Mouse (Mus musculus) intestine, embryonic 16.5 days (tissue): Measurements from ENCODE around the gene Oprl1. TPM values are rescaled to one million over a fixed set of nuclear protein-coding genes. Genes with fewer than 3 reads are reported as not detected.

Experiments
- ATAC-seq: fragments of 200-750 bp; cut with Nextera tagmentation; 2 replicates; pipeline ENCODE4 v1.8.0; 2017; ENCODE audit warnings: moderate TSS enrichment, moderate library complexity
- H3K27ac ChIP-seq: fragments of 300-500 bp; sonication (generic); 2 replicates; pipeline ENCODE4 v1.5.1; 2014; ENCODE audit warnings: mild to moderate bottlenecking, low read length
- H3K27me3 ChIP-seq: fragments of 300-500 bp; sonication (generic); replicated peaks from 2 replicates; pipeline ENCODE4 v1.6.1; 2014; ENCODE audit warnings: low read length, control low read depth, mixed read lengths; ENCODE audit not compliant: control insufficient read depth, insufficient read depth
- H3K36me3 ChIP-seq: fragments of 300-500 bp; sonication (generic); 2 replicates; pipeline ENCODE4 v1.6.1; 2014; ENCODE audit warnings: low read length, control low read depth; ENCODE audit not compliant: control insufficient read depth, insufficient read depth
- H3K4me1 ChIP-seq: fragments of 300-500 bp; sonication (generic); 2 replicates; pipeline ENCODE4 v1.6.1; 2014; ENCODE audit warnings: low read length, control low read depth, mixed read lengths; ENCODE audit not compliant: control insufficient read depth, insufficient read depth
- H3K4me2 ChIP-seq: fragments of 300-500 bp; sonication (generic); 2 replicates; pipeline ENCODE4 v1.6.1; 2014; ENCODE audit warnings: low read depth, low read length, control low read depth
- H3K4me3 ChIP-seq: fragments of 300-500 bp; sonication (generic); 2 replicates; pipeline ENCODE4 v1.5.1; 2014; ENCODE audit warnings: mild to moderate bottlenecking, low read length
- H3K9ac ChIP-seq: fragments of 300-500 bp; sonication (generic); 2 replicates; pipeline ENCODE4 v1.6.1; 2014; ENCODE audit warnings: low read depth, low read length
- H3K9me3 ChIP-seq: fragments of 300-500 bp; sonication (generic); 2 replicates; pipeline ENCODE4 v1.6.1; 2016; ENCODE audit warnings: low read length, control low read depth; ENCODE audit not compliant: control insufficient read depth
- WGBS: fragments of 180-500 bp; shearing (Covaris S2); extraction: QIAGEN DNeasy Blood & Tissue Kit; methylation state at CpG from one replicate; pipeline ENCODE4 v1.1.7; 2014; 5-methylcytosine and 5-hydroxymethylcytosine counted together
- polyA plus RNA-seq: library from polyadenylated mRNA; unstranded; fragments of >200 nt; fragmentation: Nextera tagmentation; extraction: Ambion mirVana; gene quantifications from 2 replicates; pipeline ENCODE4 v1.2.1, GENCODE M21; 2015

Gene Oprl1
- polyA plus RNA-seq, 1 experiment from 2014 or later, result 1.7 TPM

DNA sequence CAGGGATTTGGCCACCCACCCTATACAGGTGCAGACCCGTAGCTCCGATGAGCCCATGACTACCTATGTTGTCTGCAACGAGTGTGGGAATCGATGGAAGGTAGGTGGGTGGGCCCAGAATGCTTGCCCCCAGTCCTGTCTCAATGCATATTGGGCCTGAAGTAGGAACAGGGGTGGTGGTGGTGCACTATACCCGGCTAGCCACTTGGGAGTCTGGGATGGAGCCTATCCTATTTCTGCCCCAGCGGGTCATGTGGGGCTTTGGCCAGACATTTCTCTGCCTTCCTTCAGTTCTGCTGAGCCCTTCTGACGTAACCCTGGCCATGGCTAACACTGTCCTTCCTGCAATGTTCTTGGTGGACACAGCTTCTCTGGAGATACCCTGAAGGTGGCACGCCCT lies 27.2 kb upstream of the Oprl1 start:
- peaks cover 8% of the 10 kb centered on the region; the same call in 1 of the 2 replicates for H3K36me3 ChIP-seq
- 95% methylated on average over 8 of the region's 8 CpGs for WGBS
- no peak overlapping the region for H3K9ac ChIP-seq
- no peak overlapping the region for H3K4me3 ChIP-seq
- no peak for ATAC-seq
- no peak overlapping the region for H3K27ac ChIP-seq
- no peak overlapping the region for H3K4me2 ChIP-seq
- H3K4me1 ChIP-seq, result peaks cover 2% of the 10 kb centered on the region; the same call in 1 of the 2 replicates
- no peaks in the 10 kb centered on the region for H3K27me3 ChIP-seq
- no peaks in the 10 kb centered on the region for H3K9me3 ChIP-seq

DNA sequence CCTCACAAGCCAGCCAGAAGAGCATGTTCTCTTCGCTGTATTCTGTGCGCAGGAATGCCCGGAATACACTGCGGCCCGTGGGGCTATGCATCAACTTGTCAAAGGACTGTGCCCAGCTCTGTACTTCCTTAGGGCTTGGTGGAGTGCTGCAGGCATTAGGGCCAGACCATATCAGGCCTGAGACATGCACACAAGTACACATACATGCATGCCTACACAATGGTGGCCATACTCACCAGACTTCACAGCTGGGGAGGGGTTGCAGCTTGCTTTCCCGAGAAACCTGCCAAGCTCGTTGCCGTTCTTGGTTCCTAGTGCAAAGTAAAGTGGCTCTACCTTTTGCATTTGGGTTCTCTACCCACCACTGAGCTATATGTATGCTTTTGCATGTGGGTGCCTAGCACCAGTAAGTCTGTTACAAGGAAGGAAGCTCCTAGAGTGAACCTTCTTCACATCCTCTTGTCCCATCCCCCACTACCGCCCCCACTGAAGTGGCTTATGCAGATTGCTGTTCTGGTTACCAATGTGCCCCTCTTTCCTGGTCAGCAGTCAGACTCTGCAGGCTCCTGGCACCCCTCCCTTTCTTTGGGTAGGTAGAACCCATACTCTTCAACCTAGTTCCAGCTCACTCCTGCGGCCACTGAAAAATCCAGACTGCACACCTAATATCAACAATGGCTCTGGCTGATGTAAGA lies 25.2 kb upstream of the Oprl1 start:
- Histone ChIP-seq H3K27me3 (no peaks in the 10 kb centered on the region), H3K4me1 (peaks cover 13% of the 10 kb centered on the region), H3K27ac (no peak overlapping the region), H3K4me3 (no peak overlapping the region), H3K9me3 (no peaks in the 10 kb centered on the region), H3K9ac (no peak overlapping the region), H3K4me2 (no peak overlapping the region), H3K36me3 (peaks cover 8% of the 10 kb centered on the region; the same call in 1 of the 2 replicates)
- no peak for ATAC-seq
- WGBS, result 88% methylated on average over 10 of the region's 10 CpGs

DNA sequence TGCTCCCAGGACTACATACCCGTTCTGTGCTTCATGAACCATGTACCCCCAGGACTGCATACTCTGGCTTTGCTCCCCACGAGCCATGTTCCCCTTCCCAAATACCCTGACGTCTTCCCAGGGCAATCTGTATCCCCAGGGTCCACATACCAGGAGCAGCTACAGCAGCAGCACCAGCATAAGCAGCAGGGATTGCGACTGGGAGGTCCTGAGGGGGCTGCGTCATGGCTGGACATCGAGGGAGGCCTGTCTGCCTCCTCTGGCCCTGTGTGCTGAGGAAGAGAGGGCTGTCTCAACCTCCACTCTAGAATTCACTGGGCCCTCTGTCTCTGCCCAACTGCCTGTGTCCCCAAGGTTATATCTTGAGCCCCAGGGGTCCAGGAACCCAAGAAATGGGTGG lies 23.7 kb upstream of the Oprl1 start:
- Histone ChIP-seq H3K4me2 (no peak overlapping the region), H3K9me3 (no peaks in the 10 kb centered on the region), H3K9ac (no peak overlapping the region), H3K4me3 (no peak overlapping the region), H3K27me3 (no peaks in the 10 kb centered on the region), H3K4me1 (peaks cover 13% of the 10 kb centered on the region), H3K36me3 (peaks cover 8% of the 10 kb centered on the region; the same call in 1 of the 2 replicates), H3K27ac (no peak overlapping the region)
- no peak for ATAC-seq
- WGBS, result 82% methylated on average over 6 of the region's 6 CpGs

DNA sequence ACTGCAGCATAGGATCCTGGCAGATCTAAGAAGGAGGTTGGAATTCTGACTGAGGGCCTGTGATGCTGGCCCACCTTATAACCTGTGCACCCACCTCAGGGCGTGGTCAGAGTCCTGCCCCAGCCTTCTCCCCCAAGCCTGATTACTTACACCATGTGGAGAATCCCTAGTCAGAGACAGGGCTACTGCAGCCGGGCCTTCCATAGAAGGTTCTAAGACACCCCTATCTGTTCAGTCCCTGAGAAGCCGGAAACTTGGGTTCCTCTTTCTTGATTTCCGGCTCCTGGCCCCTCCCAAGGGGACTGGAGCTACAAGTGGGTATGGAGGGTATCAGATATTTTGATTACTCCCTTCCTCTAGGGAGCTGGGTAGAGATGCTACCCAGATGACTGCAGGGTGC lies 23.2 kb upstream of the Oprl1 start:
- peaks cover 13% of the 10 kb centered on the region for H3K4me1 ChIP-seq
- H3K27me3 ChIP-seq, result no peaks in the 10 kb centered on the region
- no peak for ATAC-seq
- no peak overlapping the region for H3K27ac ChIP-seq
- H3K4me3 ChIP-seq, result no peak overlapping the region
- H3K4me2 ChIP-seq, result no peak overlapping the region
- H3K36me3 ChIP-seq, result peaks cover 8% of the 10 kb centered on the region; the same call in 1 of the 2 replicates
- WGBS, result 89% methylated on average over 4 of the region's 4 CpGs
- no peaks in the 10 kb centered on the region for H3K9me3 ChIP-seq
- no peak overlapping the region for H3K9ac ChIP-seq

DNA sequence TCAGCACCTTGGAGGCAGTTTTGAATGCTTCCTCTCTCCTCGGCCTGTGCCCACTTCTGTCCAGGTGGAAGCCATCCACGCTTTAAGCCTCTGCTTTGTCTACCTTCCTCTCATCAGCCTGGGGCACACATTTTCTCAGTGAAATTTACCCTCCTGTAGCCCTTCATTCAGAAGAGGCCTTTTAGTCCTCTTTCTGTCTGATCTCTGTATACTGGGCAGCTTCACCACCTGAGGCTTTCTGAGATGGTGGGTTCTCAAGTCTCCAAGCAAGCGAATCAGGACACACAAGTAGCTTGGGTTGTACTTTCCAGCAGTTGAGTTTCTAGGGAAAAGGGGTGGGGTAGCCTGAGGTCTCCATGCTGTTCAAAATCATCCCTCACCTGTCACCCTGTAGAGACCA lies 22.5 kb upstream of the Oprl1 start:
- Histone ChIP-seq H3K27me3 (no peaks in the 10 kb centered on the region), H3K36me3 (peaks cover 7% of the 10 kb centered on the region; the same call in 1 of the 2 replicates), H3K4me2 (peak overlapping the region; percentile 95; the same call in 1 of the 2 replicates), H3K4me1 (peaks cover 13% of the 10 kb centered on the region), H3K27ac (no peak overlapping the region), H3K4me3 (peak overlapping the region; percentile 74; the same call in 1 of the 2 replicates), H3K9me3 (no peaks in the 10 kb centered on the region), H3K9ac (no peak overlapping the region)
- no peak for ATAC-seq
- WGBS, result 93% methylated on average over 3 of the region's 3 CpGs

DNA sequence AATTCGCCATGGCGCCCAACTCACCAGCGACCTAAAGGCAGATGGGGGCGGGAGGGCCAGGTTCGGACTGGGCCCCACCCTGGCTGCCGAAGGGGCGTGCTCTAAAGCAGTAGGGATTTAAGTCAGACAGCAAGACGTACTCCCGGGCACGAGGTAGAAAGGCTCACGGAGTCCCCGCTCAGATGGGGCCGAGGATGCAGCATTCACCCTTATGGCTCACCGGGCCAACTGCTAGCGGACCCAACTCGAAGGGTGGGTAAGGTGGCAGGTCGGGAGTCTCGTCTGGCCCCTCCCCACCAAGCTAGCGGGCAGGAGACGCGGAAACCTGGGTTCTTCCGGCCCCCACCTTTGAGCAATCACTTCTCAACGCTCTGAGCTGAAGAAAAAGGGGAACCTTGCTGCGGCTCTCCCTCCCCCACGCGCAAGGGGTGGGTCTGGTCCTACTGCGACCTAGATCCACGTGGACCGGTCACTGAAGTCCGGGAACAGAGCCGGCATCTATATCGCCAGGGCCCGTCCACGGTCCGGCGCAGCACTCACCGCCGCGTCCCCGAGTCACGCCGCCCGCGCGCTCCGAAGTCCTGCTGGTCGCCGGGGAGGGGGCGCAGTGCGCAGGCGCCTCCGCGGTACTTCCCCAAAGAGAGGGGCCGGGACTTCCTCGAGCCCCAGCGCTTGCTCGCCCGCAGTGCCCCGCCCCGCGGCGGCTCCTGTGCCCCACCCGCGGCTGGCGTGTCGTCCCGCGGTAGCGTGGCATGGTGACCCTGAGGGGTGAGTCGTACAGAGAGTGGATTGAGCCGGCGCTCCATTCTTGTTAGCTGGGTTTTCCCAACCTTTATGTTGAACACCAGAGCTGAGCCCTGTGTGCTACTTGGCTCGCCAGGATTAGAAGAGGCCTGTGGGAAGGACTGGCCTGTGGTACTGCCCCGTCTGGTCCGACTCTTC lies 21.2 kb upstream of the Oprl1 start, which contains the start of gene Rgs19:
Rgs19 (minus strand) TSS at position 639 of the 942 bp plus-strand sequence.
- H3K9me3 ChIP-seq, result no peaks in the 10 kb centered on the region
- H3K4me3 ChIP-seq, result peak within 1 kb of the TSS; percentile 74
- ATAC-seq, result peak; percentile 92
- H3K27me3 ChIP-seq, result no peaks in the 10 kb centered on the region
- peak within 1 kb of the TSS; percentile 41; the same call in 1 of the 2 replicates for H3K27ac ChIP-seq
- peak within 1 kb of the TSS; percentile 83 for H3K9ac ChIP-seq
- H3K4me1 ChIP-seq, result peaks cover 13% of the 10 kb centered on the region
- H3K4me2 ChIP-seq, result peak within 1 kb of the TSS; percentile 95
- 1% methylated on average over 74 of the region's 75 CpGs for WGBS
- H3K36me3 ChIP-seq, result peaks cover 3% of the 10 kb centered on the region; the same call in 1 of the 2 replicates

DNA sequence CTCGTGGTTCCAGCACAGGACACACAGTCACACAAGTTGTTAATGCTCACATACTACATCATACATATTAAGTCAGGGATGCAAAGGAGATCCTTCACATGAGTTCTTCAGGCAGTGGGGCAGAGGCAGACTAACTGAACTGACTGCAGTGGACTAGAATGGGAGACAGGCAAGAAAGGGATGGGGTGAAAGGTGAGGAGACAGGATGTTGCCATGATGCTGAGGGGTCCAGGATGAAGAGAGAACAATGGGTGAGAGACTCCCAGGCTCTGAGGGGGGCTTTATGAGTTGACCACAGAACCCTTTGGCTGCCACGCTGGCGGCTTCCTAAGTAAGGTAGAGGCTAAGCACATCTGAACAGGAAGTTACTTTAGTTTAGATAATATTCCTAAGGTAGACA lies 20.2 kb upstream of the Oprl1 start:
- peak; percentile 6; the same call in 1 of the 2 replicates for ATAC-seq
- Histone ChIP-seq H3K9ac (no peak overlapping the region), H3K4me1 (peaks cover 13% of the 10 kb centered on the region), H3K27ac (no peak overlapping the region), H3K9me3 (no peaks in the 10 kb centered on the region), H3K4me3 (no peak overlapping the region), H3K36me3 (no peaks in the 10 kb centered on the region), H3K4me2 (no peak overlapping the region; the same call in 1 of the 2 replicates), H3K27me3 (no peaks in the 10 kb centered on the region)
- 81% methylated on average over 3 of the region's 3 CpGs for WGBS

DNA sequence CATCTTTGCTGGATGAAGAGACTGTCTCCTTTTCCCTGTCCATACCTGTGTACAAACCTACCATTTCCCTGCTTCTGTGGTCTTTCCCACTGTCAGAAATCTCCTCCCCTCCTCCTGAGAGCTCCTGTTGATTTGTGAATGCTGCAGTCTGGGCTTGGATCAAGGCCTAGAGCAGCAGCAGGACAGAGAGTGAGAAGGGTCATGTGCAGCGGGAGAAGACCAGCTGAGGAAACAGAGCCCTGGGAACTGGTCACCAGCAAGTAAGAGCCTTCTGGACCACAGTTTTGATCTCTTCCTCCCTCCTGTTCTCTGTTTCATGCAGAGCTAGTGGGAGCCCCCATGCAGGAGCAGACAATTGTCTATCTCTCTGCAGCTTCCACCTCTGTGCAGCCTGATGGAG lies 19.0 kb upstream of the Oprl1 start:
- no peaks in the 10 kb centered on the region for H3K9me3 ChIP-seq
- H3K4me1 ChIP-seq, result peaks cover 13% of the 10 kb centered on the region
- H3K27me3 ChIP-seq, result no peaks in the 10 kb centered on the region
- H3K4me2 ChIP-seq, result no peak overlapping the region
- 68% methylated on average over 1 of the region's 1 CpGs for WGBS
- no peak overlapping the region for H3K27ac ChIP-seq
- ATAC-seq, result no peak
- no peak overlapping the region for H3K9ac ChIP-seq
- H3K36me3 ChIP-seq, result no peaks in the 10 kb centered on the region
- no peak overlapping the region for H3K4me3 ChIP-seq

DNA sequence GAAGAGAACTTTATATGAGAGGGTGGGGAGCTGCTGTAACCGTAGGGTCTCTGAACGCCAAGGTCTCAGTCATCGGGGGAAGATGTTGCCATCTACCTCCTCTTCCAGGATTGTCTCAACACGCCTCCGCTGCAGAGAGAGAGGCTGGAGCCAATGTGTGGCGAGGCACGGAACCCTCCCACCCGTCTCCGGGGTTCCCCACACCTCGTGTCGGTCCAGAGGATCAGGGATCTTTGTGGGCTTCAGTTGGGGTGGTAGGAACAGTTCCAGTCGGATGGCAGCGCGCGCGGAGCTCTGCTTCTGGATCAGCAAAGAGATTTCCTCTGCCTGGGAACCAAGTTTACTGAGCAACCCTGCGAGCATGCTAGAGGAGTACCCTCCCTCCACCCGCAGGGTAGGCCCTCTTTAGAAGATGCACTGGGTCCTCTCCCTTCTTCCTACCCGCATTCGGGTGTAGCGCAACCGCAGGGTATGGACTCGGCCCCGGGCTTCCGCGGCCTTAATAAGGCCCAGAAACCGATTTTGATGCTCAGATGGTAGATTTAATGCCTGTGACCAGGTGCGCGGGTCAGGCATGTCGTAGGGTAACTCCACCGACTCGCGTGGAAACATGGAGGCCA lies 17.9 kb upstream of the Oprl1 start:
- H3K9ac ChIP-seq, result no peak overlapping the region
- H3K9me3 ChIP-seq, result no peaks in the 10 kb centered on the region
- no peak overlapping the region for H3K4me3 ChIP-seq
- H3K36me3 ChIP-seq, result no peaks in the 10 kb centered on the region
- H3K27me3 ChIP-seq, result no peaks in the 10 kb centered on the region
- no peak overlapping the region for H3K27ac ChIP-seq
- H3K4me2 ChIP-seq, result no peak overlapping the region
- ATAC-seq, result no peak
- peaks cover 13% of the 10 kb centered on the region for H3K4me1 ChIP-seq
- 74% methylated on average over 33 of the region's 33 CpGs for WGBS
